Mouse (Mus musculus): ENCODE results near the gene Ssh2. TPM values are rescaled to one million over a fixed set of nuclear protein-coding genes. Genes with fewer than 3 reads are reported as not detected.

The Ssh2 gene
- polyA plus RNA-seq (2011; ENCODE audit: insufficient read length, low read depth, missing spikeins) = 10.0 and 13.5 TPM in 2 replicates

GRCm38 (mm10) chr11:77215951-77216760 lies at the start of gene Ssh2:
TSS of gene Ssh2 (plus strand) at chr11:77216287.
- Histone ChIP-seq H3K4me3 (ENCODE audit: insufficient read depth, low read length) (peak within 1 kb of the TSS; percentile 80), H3K27ac (ENCODE audit: insufficient read depth, low read length) (peak within 1 kb of the TSS; percentile 45; the same call in 1 of the 2 replicates), H3K4me1 (ENCODE audit: control insufficient read depth, insufficient read depth, low read length) (no peaks in the 10 kb centered on the region)
- TF ChIP-seq CTCF (IDR thresholded peaks at IDR 0.05; ENCODE audit: borderline replicate concordance, insufficient read depth, low read length) (no peak), POLR2A (IDR thresholded peaks at IDR 0.05; ENCODE audit: low read depth, low read length) (peak; percentile 35; the same call in 1 of the 2 replicates)

- Histone ChIP-seq H3K4me1 (ENCODE audit: control insufficient read depth, insufficient read depth, low read length) (no peaks in the 10 kb centered on the region), H3K27ac (ENCODE audit: insufficient read depth, low read length) (no peak overlapping the region), H3K4me3 (ENCODE audit: insufficient read depth, low read length) (no peak overlapping the region)
- TF ChIP-seq CTCF (IDR thresholded peaks at IDR 0.05; ENCODE audit: borderline replicate concordance, insufficient read depth, low read length) = no peak
- no peak for TF ChIP-seq POLR2A (IDR thresholded peaks at IDR 0.05; ENCODE audit: low read depth, low read length)
Observed at GRCm38 (mm10) chr11:77173731-77174130, 42.4 kb upstream of the Ssh2 start.

- Histone ChIP-seq H3K27ac (ENCODE audit: insufficient read depth, low read length) (no peak overlapping the region), H3K4me3 (ENCODE audit: insufficient read depth, low read length) (no peak overlapping the region), H3K4me1 (ENCODE audit: control insufficient read depth, insufficient read depth, low read length) (no peaks in the 10 kb centered on the region)
- no peak for TF ChIP-seq CTCF (IDR thresholded peaks at IDR 0.05; ENCODE audit: borderline replicate concordance, insufficient read depth, low read length)
- TF ChIP-seq POLR2A (IDR thresholded peaks at IDR 0.05; ENCODE audit: low read depth, low read length) = no peak
Observed at GRCm38 (mm10) chr11:77174531-77174930, 41.6 kb upstream of the Ssh2 start.

- H3K27ac ChIP-seq (ENCODE audit: insufficient read depth, low read length) = no peak overlapping the region
- H3K4me3 ChIP-seq (ENCODE audit: insufficient read depth, low read length) = no peak overlapping the region
- no peak for TF ChIP-seq CTCF (IDR thresholded peaks at IDR 0.05; ENCODE audit: borderline replicate concordance, insufficient read depth, low read length)
- no peak for TF ChIP-seq POLR2A (IDR thresholded peaks at IDR 0.05; ENCODE audit: low read depth, low read length)
- H3K4me1 ChIP-seq (ENCODE audit: control insufficient read depth, insufficient read depth, low read length) = no peaks in the 10 kb centered on the region
Observed at GRCm38 (mm10) chr11:77179771-77180170, 36.3 kb upstream of the Ssh2 start.

- Histone ChIP-seq H3K4me3 (ENCODE audit: insufficient read depth, low read length) (no peak overlapping the region), H3K27ac (ENCODE audit: insufficient read depth, low read length) (no peak overlapping the region), H3K4me1 (ENCODE audit: control insufficient read depth, insufficient read depth, low read length) (no peaks in the 10 kb centered on the region)
- TF ChIP-seq CTCF (IDR thresholded peaks at IDR 0.05; ENCODE audit: borderline replicate concordance, insufficient read depth, low read length) = no peak
- TF ChIP-seq POLR2A (IDR thresholded peaks at IDR 0.05; ENCODE audit: low read depth, low read length) = no peak
Observed at GRCm38 (mm10) chr11:77180886-77181285, 35.2 kb upstream of the Ssh2 start.

- TF ChIP-seq POLR2A (IDR thresholded peaks at IDR 0.05; ENCODE audit: low read depth, low read length) (no peak), CTCF (IDR thresholded peaks at IDR 0.05; ENCODE audit: borderline replicate concordance, insufficient read depth, low read length) (no peak)
- H3K4me1 ChIP-seq (ENCODE audit: control insufficient read depth, insufficient read depth, low read length) = no peaks in the 10 kb centered on the region
- no peak overlapping the region for H3K27ac ChIP-seq (ENCODE audit: insufficient read depth, low read length)
- H3K4me3 ChIP-seq (ENCODE audit: insufficient read depth, low read length) = no peak overlapping the region
Observed at GRCm38 (mm10) chr11:77181528-77181927, 34.6 kb upstream of the Ssh2 start.

GRCm38 (mm10) chr11:77182041-77182440 lies 34.0 kb upstream of the Ssh2 start:
- H3K4me3 ChIP-seq (ENCODE audit: insufficient read depth, low read length) = no peak overlapping the region
- no peak for TF ChIP-seq POLR2A (IDR thresholded peaks at IDR 0.05; ENCODE audit: low read depth, low read length)
- no peak for TF ChIP-seq CTCF (IDR thresholded peaks at IDR 0.05; ENCODE audit: borderline replicate concordance, insufficient read depth, low read length)

GRCm38 (mm10) chr11:77182616-77183015 lies 33.5 kb upstream of the Ssh2 start:
- no peak for TF ChIP-seq POLR2A (IDR thresholded peaks at IDR 0.05; ENCODE audit: low read depth, low read length)
- no peak for TF ChIP-seq CTCF (IDR thresholded peaks at IDR 0.05; ENCODE audit: borderline replicate concordance, insufficient read depth, low read length)
- Histone ChIP-seq H3K4me3 (ENCODE audit: insufficient read depth, low read length) (no peak overlapping the region), H3K27ac (ENCODE audit: insufficient read depth, low read length) (no peak overlapping the region), H3K4me1 (ENCODE audit: control insufficient read depth, insufficient read depth, low read length) (no peaks in the 10 kb centered on the region)

More at GRCm38 (mm10) chr11:77182041-77182440, 34.0 kb upstream of the Ssh2 start:
- Histone ChIP-seq H3K4me1 (ENCODE audit: control insufficient read depth, insufficient read depth, low read length) (no peaks in the 10 kb centered on the region), H3K27ac (ENCODE audit: insufficient read depth, low read length) (no peak overlapping the region)

GRCm38 (mm10) chr11:77184926-77185325 lies 31.2 kb upstream of the Ssh2 start:
- no peak overlapping the region for H3K27ac ChIP-seq (ENCODE audit: insufficient read depth, low read length)
- TF ChIP-seq POLR2A (IDR thresholded peaks at IDR 0.05; ENCODE audit: low read depth, low read length) (no peak), CTCF (IDR thresholded peaks at IDR 0.05; ENCODE audit: borderline replicate concordance, insufficient read depth, low read length) (no peak)

GRCm38 (mm10) chr11:77188868-77189267 lies 27.2 kb upstream of the Ssh2 start, which contains the start of gene Efcab5:
TSS of gene Efcab5 (minus strand) at chr11:77188968.
- Histone ChIP-seq H3K4me3 (ENCODE audit: insufficient read depth, low read length) (no peak within 1 kb of the TSS), H3K4me1 (ENCODE audit: control insufficient read depth, insufficient read depth, low read length) (no peaks in the 10 kb centered on the region), H3K27ac (ENCODE audit: insufficient read depth, low read length) (no peak within 1 kb of the TSS)
- TF ChIP-seq CTCF (IDR thresholded peaks at IDR 0.05; ENCODE audit: borderline replicate concordance, insufficient read depth, low read length) (no peak), POLR2A (IDR thresholded peaks at IDR 0.05; ENCODE audit: low read depth, low read length) (no peak)

More at GRCm38 (mm10) chr11:77184926-77185325, 31.2 kb upstream of the Ssh2 start:
- no peaks in the 10 kb centered on the region for H3K4me1 ChIP-seq (ENCODE audit: control insufficient read depth, insufficient read depth, low read length)
- H3K4me3 ChIP-seq (ENCODE audit: insufficient read depth, low read length) = no peak overlapping the region
